Mouse (Mus musculus) ovary, postnatal 14 days (tissue): ENCODE measurements at regions not wholly inside any gene's neighbourhood (a gene's known extent, or its start where the extent isn't known, plus 50 kb on each side); places are given as distances from the start of the nearest gene placed in this dataset.
"Not testable (repeated sequence)": the region's sequence is repeated elsewhere in the genome, so short reads cannot be mapped to it uniquely, and the experiment has no call there.

Experiments used
- DNase-seq: peaks from one replicate; pipeline ENCODE4 v3.0.0; 2022; ENCODE audit warnings: low spot score

DNA sequence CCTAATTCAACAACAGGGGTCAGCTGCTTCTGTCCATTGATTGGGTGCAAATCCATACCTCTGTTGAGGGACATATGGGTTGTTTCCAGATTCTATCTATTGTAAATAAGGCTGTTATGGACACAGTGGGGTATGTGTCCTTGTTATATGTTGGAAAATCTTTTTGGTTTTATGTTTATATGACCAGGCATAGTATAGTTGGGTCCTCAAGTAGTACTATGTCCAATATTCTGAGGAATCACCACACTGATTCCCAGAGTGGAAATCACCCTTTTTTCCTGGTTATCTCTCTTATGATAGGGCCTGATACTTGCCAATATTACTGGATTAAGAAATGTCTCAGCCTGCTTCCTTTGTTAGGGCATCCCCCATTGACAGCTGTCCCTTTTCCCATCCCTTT is 1471.0 kb downstream of the Kcnt2 start:
- DNase-seq: no peak

DNA sequence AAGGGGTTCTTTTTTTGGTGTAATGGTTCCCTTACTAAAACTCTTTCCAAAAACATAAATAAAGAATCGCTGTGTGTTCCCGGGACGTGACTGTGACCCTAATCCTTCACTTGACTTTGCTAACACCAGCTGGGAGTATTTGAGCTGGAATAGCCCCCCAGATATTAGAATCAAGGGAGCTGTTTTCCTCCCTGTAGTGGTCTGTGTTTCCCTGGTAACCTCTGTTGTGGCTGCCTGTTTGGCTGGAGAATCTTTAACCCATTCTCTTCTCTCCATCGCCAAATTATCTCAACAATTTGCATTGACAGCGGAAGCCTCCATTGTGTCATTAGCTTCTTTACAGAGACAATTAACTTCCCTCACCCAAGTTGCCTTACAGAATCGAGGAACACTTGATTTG is 1471.6 kb downstream of the Kcnt2 start:
- DNase-seq: no peak

- DNase-seq: no peak
Measured at GRCm38 (mm10) chr1:141741299-141741698, 1495.3 kb downstream of the Kcnt2 start.

DNA sequence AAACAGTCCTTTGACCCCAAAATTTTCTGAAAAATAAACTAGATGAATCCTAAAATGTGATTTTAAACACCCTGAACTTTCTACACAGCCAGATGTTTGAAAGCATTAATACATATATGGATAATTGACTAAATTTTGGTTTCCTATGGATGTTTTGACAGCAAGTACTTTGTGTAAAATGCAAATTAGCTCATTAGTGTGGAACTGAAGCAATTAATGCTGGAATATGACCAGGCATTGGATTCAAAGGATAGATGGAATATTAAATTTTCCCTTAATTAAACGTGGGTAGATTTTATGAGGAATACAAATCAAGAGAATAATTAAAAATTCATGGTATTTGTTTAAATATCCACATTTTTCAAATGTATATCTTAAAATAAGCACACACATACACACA is 1530.1 kb downstream of the Kcnt2 start:
- no peak for DNase-seq

DNA sequence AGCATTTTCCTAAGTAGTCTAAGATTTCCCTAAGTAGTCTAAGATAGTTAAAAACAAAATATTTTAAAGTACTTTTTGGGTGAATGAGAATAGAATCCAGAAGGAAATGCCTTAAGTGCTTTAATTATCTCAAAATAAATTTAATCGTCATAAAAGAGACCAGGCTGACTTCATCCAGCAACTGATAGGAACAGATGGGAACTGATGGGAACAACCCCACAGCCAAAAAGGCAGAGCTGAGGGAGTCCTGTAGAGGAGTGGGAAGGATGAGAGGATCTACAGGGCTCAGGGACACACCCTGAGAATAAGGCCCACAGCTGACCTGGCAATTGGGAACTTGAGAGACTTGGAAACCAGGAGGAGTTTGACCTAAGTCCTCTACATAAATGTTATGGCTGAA is 1537.4 kb downstream of the Kcnt2 start:
- DNase-seq: no peak

DNA sequence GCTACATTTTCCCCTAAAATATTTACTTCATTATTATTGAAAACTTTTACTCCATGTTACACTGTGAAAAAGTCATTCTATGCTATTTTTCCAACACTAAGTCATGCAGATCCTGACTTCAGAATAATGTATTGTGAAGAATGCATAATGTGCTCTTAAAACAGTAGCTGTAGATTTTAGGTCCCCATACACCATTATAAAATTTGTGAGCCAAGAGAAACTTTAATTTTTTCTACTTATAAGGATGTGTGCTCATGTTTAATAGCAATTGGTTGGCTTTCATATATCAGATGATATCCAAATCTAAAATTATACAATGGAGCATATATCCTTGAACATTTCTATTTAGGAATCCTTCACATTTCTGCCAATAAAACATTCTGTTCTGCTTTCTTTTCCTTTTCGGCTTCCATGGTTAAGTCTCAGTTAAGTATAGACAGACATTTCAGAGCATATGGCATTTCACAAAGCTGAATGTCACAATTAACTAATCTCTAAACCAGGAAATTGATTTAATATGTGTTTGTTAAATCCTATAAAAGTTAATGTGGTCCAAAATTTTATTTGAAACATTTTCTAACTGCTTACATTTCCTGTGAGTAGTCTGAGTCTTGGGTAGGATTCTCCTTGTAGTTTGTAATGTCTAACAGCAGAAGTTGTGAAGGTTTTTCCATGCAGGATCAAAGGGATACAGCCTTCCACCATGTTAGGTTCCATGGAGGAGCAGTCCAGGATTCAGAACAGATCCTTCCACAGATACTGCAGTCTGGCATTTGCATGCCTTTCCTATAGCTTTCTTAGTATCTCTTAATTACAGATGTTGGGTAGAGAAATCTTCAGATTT is 1567.6 kb downstream of the Kcnt2 start:
- no peak for DNase-seq

DNA sequence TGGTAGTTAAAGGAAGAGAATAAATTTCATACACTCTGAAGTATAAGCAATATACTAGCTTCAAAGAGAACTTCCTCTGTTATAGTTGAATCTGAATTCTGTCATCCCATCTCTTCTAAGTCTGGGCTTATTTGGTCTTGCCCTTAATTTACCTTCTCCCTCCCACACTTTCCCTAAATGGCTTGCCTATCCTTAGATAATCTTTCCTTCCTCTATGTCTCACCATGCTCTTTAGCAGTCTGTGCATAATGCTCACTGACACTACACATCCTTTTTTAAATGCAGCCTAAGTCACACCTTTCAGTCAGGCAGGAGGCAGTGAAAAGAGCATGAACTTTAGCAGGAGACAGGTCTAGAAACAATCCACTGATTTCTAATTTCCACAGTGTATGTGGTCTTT is 1585.5 kb downstream of the Kcnt2 start:
- DNase-seq: no peak

- no peak for DNase-seq
Measured at GRCm38 (mm10) chr1:141842547-141842946, 1596.6 kb downstream of the Kcnt2 start.

GRCm38 (mm10) chr1:141853841-141854240 is 1607.9 kb downstream of the Kcnt2 start:
- not testable (repeated sequence) for DNase-seq

DNA sequence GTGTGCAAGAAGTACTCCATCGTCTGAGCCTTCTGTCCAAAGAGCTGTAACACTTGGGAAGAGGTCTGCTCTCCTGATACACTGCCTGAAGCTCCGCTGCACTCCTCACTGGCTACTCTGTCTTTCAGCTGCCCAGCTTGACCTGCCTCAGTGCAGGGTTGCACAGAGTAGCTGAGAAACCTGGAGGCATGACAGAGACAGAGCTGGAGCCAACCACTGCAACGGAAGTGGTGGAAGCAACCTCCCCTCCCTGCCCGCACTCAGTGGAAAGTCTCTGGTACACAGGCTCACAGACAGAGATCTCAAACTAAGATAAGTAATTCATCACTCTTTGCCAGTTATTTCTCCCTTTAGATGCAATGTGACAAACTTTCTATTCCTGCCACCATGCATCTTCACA is 1638.4 kb downstream of the Kcnt2 start:
- DNase-seq: no peak

GRCm38 (mm10) chr1:141897924-141898455 is 1652.0 kb downstream of the Kcnt2 start:
- DNase-seq: no peak

- no peak for DNase-seq
Measured at GRCm38 (mm10) chr1:141911714-141912398, 1665.9 kb downstream of the Kcnt2 start.

- DNase-seq: no peak
Measured at GRCm38 (mm10) chr1:141926194-141926593, 1680.2 kb downstream of the Kcnt2 start.

GRCm38 (mm10) chr1:141926804-141927203 is 1680.8 kb downstream of the Kcnt2 start:
- DNase-seq: no peak

DNA sequence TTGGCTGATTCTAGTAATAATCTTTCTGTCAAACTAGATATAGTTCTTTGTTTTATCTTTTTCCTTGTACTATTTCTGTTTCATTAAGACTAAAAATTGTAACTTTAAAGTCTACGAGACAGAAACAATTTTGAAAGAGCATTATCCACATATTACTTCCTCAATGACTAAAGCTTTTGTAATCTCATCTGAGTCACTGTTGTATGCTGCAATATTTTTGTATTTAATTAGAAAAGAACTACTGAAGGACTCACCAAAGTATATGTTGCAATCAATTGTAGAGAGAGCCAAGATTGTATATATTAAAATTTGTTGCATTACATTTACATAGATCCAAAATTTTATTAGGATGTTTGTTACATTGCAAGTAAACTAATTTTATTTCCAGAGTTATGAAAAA is 1692.4 kb upstream of the B3galt2 start:
- DNase-seq: no peak

DNA sequence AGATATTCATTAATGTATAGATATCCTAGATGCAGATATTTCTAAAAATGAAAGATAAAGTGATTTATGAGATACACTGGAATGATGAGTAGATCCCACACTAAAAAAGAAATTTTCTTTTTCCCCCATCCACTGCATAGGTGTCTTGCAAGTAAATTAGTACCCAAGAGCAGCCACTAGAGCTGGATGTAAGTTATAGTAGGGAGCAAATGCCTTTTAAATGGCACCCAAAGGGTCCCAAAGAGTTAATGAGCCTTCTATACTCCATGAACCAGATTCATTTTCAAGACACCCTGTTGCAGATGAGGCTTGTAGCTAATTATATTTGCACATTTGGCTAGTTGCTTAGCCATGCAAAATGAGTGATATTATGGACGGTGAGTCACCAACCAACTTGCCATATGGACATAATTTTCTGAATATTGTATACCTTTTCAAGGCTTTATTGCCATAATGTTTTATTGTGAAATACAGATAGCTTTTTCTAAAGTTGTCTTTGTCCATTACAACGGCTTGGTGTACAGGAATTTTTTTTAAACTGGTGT is 1686.1 kb upstream of the B3galt2 start:
- DNase-seq: no peak

DNA sequence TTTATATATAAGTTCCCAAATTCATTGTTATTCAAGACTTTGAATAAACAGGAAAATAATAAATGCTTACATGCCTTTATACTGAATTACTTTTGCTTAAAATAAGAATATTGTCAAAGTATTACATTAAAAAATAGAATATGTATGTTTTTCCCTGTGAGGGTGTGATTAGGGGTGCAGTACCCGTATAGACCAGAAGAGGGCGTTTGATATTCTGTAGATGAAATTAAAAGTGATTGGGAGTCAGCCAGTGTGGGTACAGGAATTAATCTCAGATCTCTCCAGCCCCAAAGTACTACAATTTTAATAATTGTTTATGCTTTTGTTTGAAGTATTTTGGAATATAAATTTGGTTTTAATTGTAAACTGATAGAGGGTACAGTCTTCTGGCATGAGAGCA is 1678.7 kb upstream of the B3galt2 start:
- peak; percentile 22 for DNase-seq

DNA sequence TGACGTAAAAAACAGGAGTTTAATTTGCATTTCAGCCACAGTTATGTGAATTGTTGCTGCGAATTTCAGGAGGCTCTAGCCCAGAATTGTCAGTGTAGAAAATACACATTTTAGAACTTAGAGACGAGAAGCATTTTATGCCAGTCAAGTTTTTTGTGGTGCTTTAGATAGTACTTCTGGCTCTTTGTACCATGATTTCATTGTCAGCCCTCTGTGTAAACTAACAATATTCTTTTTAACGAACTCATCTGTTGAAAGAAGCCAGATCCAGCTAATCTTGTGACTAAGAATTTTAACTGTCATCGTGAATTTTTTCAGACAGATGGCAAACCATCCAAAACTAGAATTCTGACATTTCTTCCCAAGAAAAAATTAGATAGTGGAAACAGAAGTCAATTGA is 1672.3 kb upstream of the B3galt2 start:
- DNase-seq: no peak

- DNase-seq: no peak
Measured at GRCm38 (mm10) chr1:141974329-141974728, 1666.1 kb upstream of the B3galt2 start.

DNA sequence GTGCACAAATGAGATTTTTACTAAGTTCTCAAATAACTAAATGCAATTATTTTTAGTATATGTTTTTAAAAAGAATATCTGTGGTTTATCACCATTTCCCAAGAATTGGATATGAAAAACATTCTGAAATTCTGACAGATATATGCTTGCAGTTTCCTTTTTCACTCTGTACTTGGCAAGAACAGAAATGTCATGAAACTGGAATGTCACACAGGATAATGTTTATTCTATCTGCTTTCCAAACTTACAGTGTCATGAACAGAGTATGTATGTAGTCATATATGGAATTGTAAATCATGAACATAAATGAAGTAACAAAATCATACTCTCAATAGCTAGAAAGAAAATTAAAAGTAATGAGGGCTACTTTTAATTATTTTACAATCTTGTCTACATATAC is 1640.7 kb upstream of the B3galt2 start:
- no peak for DNase-seq

- DNase-seq: no peak
Measured at GRCm38 (mm10) chr1:142000335-142000734, 1640.1 kb upstream of the B3galt2 start.

GRCm38 (mm10) chr1:142006316-142006715 is 1634.1 kb upstream of the B3galt2 start:
- DNase-seq: no peak

DNA sequence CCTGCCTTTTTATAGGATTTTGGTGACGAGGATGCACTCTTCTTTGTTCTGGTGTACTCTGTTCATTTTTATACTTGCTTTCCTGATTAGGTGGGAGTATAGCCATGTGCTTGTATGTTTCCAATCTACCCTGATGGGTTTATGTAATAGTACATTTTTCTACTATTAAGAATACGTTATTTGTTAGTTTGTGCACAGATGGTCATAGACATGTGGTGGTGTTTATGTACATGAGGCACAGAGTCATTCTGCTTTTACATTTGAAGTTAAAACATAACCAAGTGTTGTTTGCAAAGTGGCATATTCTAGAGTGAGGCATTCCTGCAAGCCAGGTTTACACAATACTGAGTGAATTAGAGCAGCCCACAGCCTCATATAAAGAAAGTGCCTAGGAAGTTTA is 1597.7 kb upstream of the B3galt2 start:
- DNase-seq: no peak
